ENCODE assay signal across 8 mouse cellular contexts in genomic region chr10:66770161-66771030, GRCm38 (mm10).
DNase-seq lines count a peak whose midpoint lies in the region; ATAC-seq and TF ChIP-seq lines count a peak whose summit lies in the region.

No protein-coding gene starts in this region.

- peak overlapping the region; percentile 12; the same call in 1 of the 2 replicates for H3K4me2 ChIP-seq in heart, postnatal 0 days (ENCODE audit: low read depth, low read length)
- peak overlapping the region; percentile 34 for H3K4me2 ChIP-seq in limb, embryonic 12.5 days

- H3K36me3 ChIP-seq in heart, postnatal 0 days (replicated peaks; ENCODE audit: control insufficient read depth, insufficient read depth, low read length), result no peaks in the 10 kb centered on the region
- no peaks in the 10 kb centered on the region for H3K36me3 ChIP-seq in limb, embryonic 12.5 days

- no peak for TF ChIP-seq CTCF in heart, postnatal 0 days (IDR thresholded peaks at IDR 0.05; ENCODE audit: low read depth)
- no peak for TF ChIP-seq CTCF in cerebellum, adult 2 months (IDR thresholded peaks at IDR 0.05; ENCODE audit: borderline replicate concordance, insufficient read depth, low read depth, low read length)

- no peak overlapping the region for H3K9ac ChIP-seq in heart, postnatal 0 days (replicated peaks; ENCODE audit: low read depth, low read length)
- no peak overlapping the region for H3K9ac ChIP-seq in limb, embryonic 12.5 days (replicated peaks)

- ATAC-seq in heart, postnatal 0 days (ENCODE audit: insufficient read depth, low read depth), result no peak
- ATAC-seq in limb, embryonic 12.5 days (ENCODE audit: insufficient number of reproducible peaks, insufficient read depth, low FRiP score, low TSS enrichment, low read depth), result no peak
- ATAC-seq in activated CD4-positive, CD25-positive, alpha-beta regulatory T cell, adult 4 months, result no peak
- ATAC-seq in granulocyte monocyte progenitor cell, adult 5-6 weeks (replicated peaks; ENCODE audit: poor library complexity, severe bottlenecking), result no peak
- no peak for ATAC-seq in megakaryocyte, adult 5-6 weeks (ENCODE audit: poor library complexity, severe bottlenecking)

- no peak for DNase-seq in heart, postnatal 0 days (ENCODE audit: low spot score)
- no peak for DNase-seq in heart, postnatal 25 days (ENCODE audit: low spot score)
- DNase-seq in cerebellum, adult 2 months, result peak; percentile 70 to 79
- peak; percentile 6 to 10 for DNase-seq in frontal cortex, postnatal 14 days (ENCODE audit: low spot score in 2 of 2)

- intact Hi-C loops in heart, postnatal 25 days (cut with DNase I), result no loop called here

- WGBS in heart, postnatal 0 days, result 26% methylated on average over 21 of the region's 21 CpGs
- WGBS in cerebellum, adult 2 months, result 7% methylated on average over 21 of the region's 21 CpGs
- WGBS in limb, embryonic 12.5 days, result 31% methylated on average over 21 of the region's 21 CpGs

- no peak for TF ChIP-seq POLR2A in cerebellum, adult 2 months (IDR thresholded peaks at IDR 0.05; ENCODE audit: borderline replicate concordance, insufficient read depth, low read length)

- no peak overlapping the region for H3K4me3 ChIP-seq in heart, postnatal 0 days (ENCODE audit: low read depth, low read length)
- H3K4me3 ChIP-seq in cerebellum, adult 2 months (replicated peaks; ENCODE audit: insufficient read depth, low read depth, low read length), result no peak overlapping the region
- no peak overlapping the region for H3K4me3 ChIP-seq in limb, embryonic 12.5 days (replicated peaks)

- H3K9me3 ChIP-seq in heart, postnatal 0 days (replicated peaks; ENCODE audit: control insufficient read depth, low read length), result peaks cover 17% of the 10 kb centered on the region
- peaks cover 23% of the 10 kb centered on the region for H3K9me3 ChIP-seq in limb, embryonic 12.5 days

- no peak overlapping the region for H3K27ac ChIP-seq in heart, postnatal 0 days (ENCODE audit: low read depth)
- H3K27ac ChIP-seq in cerebellum, adult 2 months (ENCODE audit: insufficient read depth, low read length), result peak overlapping the region; percentile 44
- no peak overlapping the region for H3K27ac ChIP-seq in limb, embryonic 12.5 days

- no peak for TF ChIP-seq EP300 in heart, postnatal 0 days (IDR thresholded peaks at IDR 0.05; ENCODE audit: low read depth)

- no peaks in the 10 kb centered on the region for H3K4me1 ChIP-seq in heart, postnatal 0 days (ENCODE audit: control insufficient read depth, insufficient read depth)
- H3K4me1 ChIP-seq in cerebellum, adult 2 months (ENCODE audit: control insufficient read depth, insufficient read depth, low read length), result peaks cover 3% of the 10 kb centered on the region
- H3K4me1 ChIP-seq in limb, embryonic 12.5 days (replicated peaks), result peaks cover 3% of the 10 kb centered on the region; the same call in 1 of the 2 replicates

- H3K27me3 ChIP-seq in heart, postnatal 0 days (ENCODE audit: control insufficient read depth, insufficient read depth, low read length), result no peaks in the 10 kb centered on the region
- H3K27me3 ChIP-seq in cerebellum, adult 2 months (ENCODE audit: control insufficient read depth, insufficient read depth, low read length), result no peaks in the 10 kb centered on the region
- H3K27me3 ChIP-seq in limb, embryonic 12.5 days, result no peaks in the 10 kb centered on the region

Comparison
In these comparisons a context has a peak if more than half of its experiments do, and no peak if none do; other contexts are left out.
1. DNase-seq: peak in cerebellum, adult 2 months (2 of 2) and frontal cortex, postnatal 14 days (2 of 2); none in heart, postnatal 0 days (single experiment) and heart, postnatal 25 days (single experiment).